Mouse (Mus musculus) thymus, postnatal 10 days (tissue): Measurements from ENCODE around the gene Fkbp10.

ENCODE experiments used
- DNase-seq, 2 experiments: peaks; one replicate each; pipeline ENCODE4 v3.0.0; 2021; ENCODE audit warnings: low spot score in 2 of 2

Fkbp10 gene

GRCm38 (mm10) chr11:100471352-100472196 lies 56.1 kb downstream of the Fkbp10 start:
- peak in 1 of 2 experiments; percentile 15 for DNase-seq

GRCm38 (mm10) chr11:100472197-100472934 lies 56.9 kb downstream of the Fkbp10 start, which contains the start of gene Klhl11:
Gene Klhl11, minus strand, starts transcription at chr11:100472741.
- DNase-seq: peak; percentile 81 to 89

GRCm38 (mm10) chr11:100472935-100473295 lies 57.4 kb downstream of the Fkbp10 start:
- no peak for DNase-seq
